ENCODE assay signal across 20 mouse cellular contexts in genomic region chr19:8716767-8717475, GRCm38 (mm10). TPM values are rescaled to one million over a fixed set of nuclear protein-coding genes. Genes with fewer than 3 reads are reported as not detected.
DNase-seq lines count a peak whose midpoint lies in the region; ATAC-seq and TF ChIP-seq lines count a peak whose summit lies in the region.
"Had no signal": no experiment of that assay in that cellular context is flagged by ENCODE, and none has a peak within 500 bp of the region (broad histone marks: within the 10 kb centered on the region; RNA-seq: fewer than 3 reads in every experiment).

No protein-coding gene starts in this region.

- H3K27ac ChIP-seq in intestine, postnatal 0 days (ENCODE audit: low read depth, low read length), result peak overlapping the region; percentile 58; the same call in 1 of the 2 replicates
- no peak overlapping the region for H3K27ac ChIP-seq in intestine, embryonic 16.5 days (ENCODE audit: low read length)
- peak overlapping the region; percentile 90 for H3K27ac ChIP-seq in ES-Bruce4 (ENCODE audit: insufficient read depth, low read length)
- peak overlapping the region; percentile 96 for H3K27ac ChIP-seq in liver, embryonic 12.5 days
- no peak overlapping the region for H3K27ac ChIP-seq in stomach, postnatal 0 days (replicated peaks)
- H3K27ac ChIP-seq: embryonic facial prominence, embryonic 10.5 days; forebrain, embryonic 13.5 days; limb, embryonic 15.5 days; midbrain, embryonic 10.5 days; neural tube, embryonic 12.5 days had no signal

- H3K27me3 ChIP-seq in intestine, postnatal 0 days (replicated peaks; ENCODE audit: control insufficient read depth, insufficient read depth, low read length), result no peaks in the 10 kb centered on the region
- H3K27me3 ChIP-seq in intestine, embryonic 16.5 days (replicated peaks; ENCODE audit: control insufficient read depth, insufficient read depth, low read length), result no peaks in the 10 kb centered on the region
- H3K27me3 ChIP-seq in ES-Bruce4 (ENCODE audit: control insufficient read depth, insufficient read depth, low read length, poor library complexity, severe bottlenecking), result no peaks in the 10 kb centered on the region
- no peaks in the 10 kb centered on the region for H3K27me3 ChIP-seq in liver, embryonic 12.5 days (replicated peaks)
- H3K27me3 ChIP-seq in stomach, postnatal 0 days (ENCODE audit: control insufficient read depth, insufficient read depth, low read length), result no peaks in the 10 kb centered on the region
- H3K27me3 ChIP-seq: forebrain, embryonic 13.5 days; limb, embryonic 15.5 days; neural tube, embryonic 12.5 days had no signal

- no peaks in the 10 kb centered on the region for H3K9me3 ChIP-seq in intestine, postnatal 0 days (ENCODE audit: control insufficient read depth)
- H3K9me3 ChIP-seq in intestine, embryonic 16.5 days (ENCODE audit: control insufficient read depth, low read length), result no peaks in the 10 kb centered on the region
- no peaks in the 10 kb centered on the region for H3K9me3 ChIP-seq in ES-Bruce4 (replicated peaks; ENCODE audit: control insufficient read depth, insufficient read depth, low read length, poor library complexity, severe bottlenecking)
- no peaks in the 10 kb centered on the region for H3K9me3 ChIP-seq in liver, embryonic 12.5 days (replicated peaks)
- no peaks in the 10 kb centered on the region for H3K9me3 ChIP-seq in stomach, postnatal 0 days (ENCODE audit: control insufficient read depth, low read length)
- H3K9me3 ChIP-seq: embryonic facial prominence, embryonic 10.5 days; forebrain, embryonic 13.5 days; G1E; limb, embryonic 15.5 days; midbrain, embryonic 10.5 days; neural tube, embryonic 12.5 days had no signal

- no peak for TF ChIP-seq POLR2A in ES-Bruce4 (IDR thresholded peaks at IDR 0.05; ENCODE audit: insufficient read depth, low read length)

- no peaks in the 10 kb centered on the region for H3K4me1 ChIP-seq in intestine, postnatal 0 days (replicated peaks; ENCODE audit: control insufficient read depth, insufficient read depth, low read length)
- H3K4me1 ChIP-seq in intestine, embryonic 16.5 days (ENCODE audit: control insufficient read depth, insufficient read depth, low read length), result peaks cover 13% of the 10 kb centered on the region
- H3K4me1 ChIP-seq in ES-Bruce4 (ENCODE audit: control insufficient read depth, insufficient read depth, low read length), result no peaks in the 10 kb centered on the region
- peaks cover 73% of the 10 kb centered on the region for H3K4me1 ChIP-seq in liver, embryonic 12.5 days
- no peaks in the 10 kb centered on the region for H3K4me1 ChIP-seq in stomach, postnatal 0 days (replicated peaks; ENCODE audit: control insufficient read depth, insufficient read depth)

- no peak overlapping the region for H3K9ac ChIP-seq in intestine, postnatal 0 days (ENCODE audit: low read depth, low read length)
- no peak overlapping the region for H3K9ac ChIP-seq in intestine, embryonic 16.5 days (ENCODE audit: low read depth, low read length)
- no peak overlapping the region for H3K9ac ChIP-seq in ES-Bruce4 (ENCODE audit: low read depth, poor library complexity, severe bottlenecking)
- H3K9ac ChIP-seq in liver, embryonic 12.5 days, result no peak overlapping the region
- H3K9ac ChIP-seq in stomach, postnatal 0 days (ENCODE audit: low read length), result no peak overlapping the region
- H3K9ac ChIP-seq: limb, embryonic 15.5 days; neural tube, embryonic 12.5 days had no signal

- no peak for TF ChIP-seq EP300 in ES-Bruce4 (IDR thresholded peaks at IDR 0.05; ENCODE audit: insufficient read depth, low read depth, low read length)
- no peak for TF ChIP-seq EP300 in stomach, postnatal 0 days (optimal IDR thresholded peaks at IDR 0.05)

- H3K4me3 ChIP-seq in intestine, postnatal 0 days (ENCODE audit: low read depth, low read length), result no peak overlapping the region
- H3K4me3 ChIP-seq in intestine, embryonic 16.5 days (ENCODE audit: low read length), result no peak overlapping the region
- H3K4me3 ChIP-seq in ES-Bruce4 (ENCODE audit: low read depth, low read length), result no peak overlapping the region
- no peak overlapping the region for H3K4me3 ChIP-seq in liver, embryonic 12.5 days
- no peak overlapping the region for H3K4me3 ChIP-seq in stomach, postnatal 0 days (ENCODE audit: low read depth, low read length)
- H3K4me3 ChIP-seq: embryonic facial prominence, embryonic 10.5 days; forebrain, embryonic 13.5 days; limb, embryonic 15.5 days; midbrain, embryonic 10.5 days; neural tube, embryonic 12.5 days had no signal

- peak; percentile 8 for DNase-seq in stomach, postnatal 0 days (ENCODE audit: low spot score)
- DNase-seq in lung, adult 18-20 months, result no peak
- DNase-seq in heart, adult 11 months, result no peak
- DNase-seq: adrenal gland, postnatal 36 days; B cell, adult 2 months; cerebellum, adult 2 months; gastrocnemius, postnatal 25 days; kidney, adult 2 months; kidney, postnatal 25 days; thymus, postnatal 36 days had no signal

- no peaks in the 10 kb centered on the region for H3K36me3 ChIP-seq in intestine, postnatal 0 days (ENCODE audit: control insufficient read depth, insufficient read depth)
- H3K36me3 ChIP-seq in intestine, embryonic 16.5 days (ENCODE audit: control insufficient read depth, insufficient read depth, low read length), result 0 out of 2 replicates have a peak, but pooled peaks cover 1% of the 10 kb centered on the region
- peaks cover 5% of the 10 kb centered on the region for H3K36me3 ChIP-seq in ES-Bruce4 (ENCODE audit: control insufficient read depth, insufficient read depth, low read length, poor library complexity, severe bottlenecking)
- H3K36me3 ChIP-seq in liver, embryonic 12.5 days, result peaks cover 8% of the 10 kb centered on the region
- H3K36me3 ChIP-seq in stomach, postnatal 0 days (ENCODE audit: control insufficient read depth, insufficient read depth, low read length), result no peaks in the 10 kb centered on the region
- H3K36me3 ChIP-seq: limb, embryonic 15.5 days had no signal

- ATAC-seq in intestine, postnatal 0 days, result peak; percentile 23; the same call in 1 of the 2 replicates
- no peak for ATAC-seq in intestine, embryonic 16.5 days
- no peak for ATAC-seq in liver, embryonic 12.5 days
- no peak for ATAC-seq in stomach, postnatal 0 days (ENCODE audit: low FRiP score, low TSS enrichment)
- ATAC-seq: forebrain, embryonic 13.5 days had no signal

- TF ChIP-seq CTCF in intestine, postnatal 0 days (IDR thresholded peaks at IDR 0.05; ENCODE audit: low read depth), result no peak
- TF ChIP-seq CTCF in ES-Bruce4 (IDR thresholded peaks at IDR 0.05; ENCODE audit: low read depth, low read length), result no peak
- TF ChIP-seq CTCF in stomach, postnatal 0 days (IDR thresholded peaks at IDR 0.05; ENCODE audit: low read depth), result no peak

- H3K4me2 ChIP-seq in intestine, postnatal 0 days (replicated peaks; ENCODE audit: low read depth), result no peak overlapping the region
- no peak overlapping the region for H3K4me2 ChIP-seq in intestine, embryonic 16.5 days (ENCODE audit: low read depth, low read length)
- H3K4me2 ChIP-seq in liver, embryonic 12.5 days, result no peak overlapping the region
- H3K4me2 ChIP-seq in stomach, postnatal 0 days (replicated peaks; ENCODE audit: low read depth), result no peak overlapping the region
- H3K4me2 ChIP-seq: forebrain, embryonic 13.5 days; limb, embryonic 15.5 days; neural tube, embryonic 12.5 days had no signal

- WGBS in intestine, postnatal 0 days, result 60% methylated on average over 8 of the region's 10 CpGs
- 76% methylated on average over 8 of the region's 10 CpGs for whole genome bisulfite sequencing in intestine, embryonic 16.5 days
- 59% methylated on average over 10 of the region's 10 CpGs for WGBS in liver, embryonic 12.5 days (ENCODE audit: insufficient replicate concordance)
- WGBS in stomach, postnatal 0 days, result 79% methylated on average over 8 of the region's 10 CpGs

RNA-seq across cellular contexts. Expression of gene Slc3a2, which starts 6.2 kb away (rescaled TPM):
- polyA plus RNA-seq in intestine, postnatal 0 days (2015; fragmentation: Nextera tagmentation; extraction: Ambion mirVana), result 237 and 283 TPM in 2 replicates
- 211 and 225 TPM in 2 replicates for polyA plus RNA-seq in intestine, embryonic 16.5 days (2015; fragmentation: Nextera tagmentation; extraction: Ambion mirVana)
- polyA plus RNA-seq in ES-Bruce4 (2011; ENCODE audit: insufficient read depth, insufficient read length, low read depth, missing spikeins), result 170 TPM in 2 replicates
- 133 and 141 TPM in 2 replicates for polyA plus RNA-seq in liver, embryonic 12.5 days (2016; fragmentation: Nextera tagmentation; extraction: Ambion mirVana)
- 82.5 and 87.0 TPM in 2 replicates for polyA plus RNA-seq in stomach, postnatal 0 days (2015; fragmentation: Nextera tagmentation; extraction: Ambion mirVana)

RNA-seq across cellular contexts. Expression of gene Wdr74, which starts 18.7 kb away (rescaled TPM):
- polyA plus RNA-seq in intestine, postnatal 0 days (2015; fragmentation: Nextera tagmentation; extraction: Ambion mirVana), result 32.8 and 33.4 TPM in 2 replicates
- polyA plus RNA-seq in intestine, embryonic 16.5 days (2015; fragmentation: Nextera tagmentation; extraction: Ambion mirVana), result 78.1 and 88.7 TPM in 2 replicates
- 81.1 and 97.0 TPM in 2 replicates for polyA plus RNA-seq in ES-Bruce4 (2011; ENCODE audit: insufficient read depth, insufficient read length, low read depth, missing spikeins)
- polyA plus RNA-seq in liver, embryonic 12.5 days (2016; fragmentation: Nextera tagmentation; extraction: Ambion mirVana), result 87.1 and 95.9 TPM in 2 replicates
- polyA plus RNA-seq in stomach, postnatal 0 days (2015; fragmentation: Nextera tagmentation; extraction: Ambion mirVana), result 55.6 and 55.7 TPM in 2 replicates

RNA-seq across cellular contexts. Expression of gene 1700092M07Rik, which starts 23.6 kb away (rescaled TPM):
- polyA plus RNA-seq in intestine, postnatal 0 days (2015; fragmentation: Nextera tagmentation; extraction: Ambion mirVana), result 0.50 and 0.56 TPM in 2 replicates
- 0.91 and 1.6 TPM in 2 replicates for polyA plus RNA-seq in intestine, embryonic 16.5 days (2015; fragmentation: Nextera tagmentation; extraction: Ambion mirVana)
- polyA plus RNA-seq in ES-Bruce4 (2011; ENCODE audit: insufficient read depth, insufficient read length, low read depth, missing spikeins), result 2.2 TPM in 1 of 2 replicates, not detected in the other
- 2.1 and 2.3 TPM in 2 replicates for polyA plus RNA-seq in liver, embryonic 12.5 days (2016; fragmentation: Nextera tagmentation; extraction: Ambion mirVana)
- polyA plus RNA-seq in stomach, postnatal 0 days (2015; fragmentation: Nextera tagmentation; extraction: Ambion mirVana), result 0.59 and 0.62 TPM in 2 replicates

RNA-seq across cellular contexts. Expression of gene Stx5a, which starts 24.3 kb away (rescaled TPM):
- polyA plus RNA-seq in intestine, postnatal 0 days (2015; fragmentation: Nextera tagmentation; extraction: Ambion mirVana), result 83.4 and 89.2 TPM in 2 replicates
- polyA plus RNA-seq in intestine, embryonic 16.5 days (2015; fragmentation: Nextera tagmentation; extraction: Ambion mirVana), result 120 and 124 TPM in 2 replicates
- 45.6 and 47.1 TPM in 2 replicates for polyA plus RNA-seq in ES-Bruce4 (2011; ENCODE audit: insufficient read depth, insufficient read length, low read depth, missing spikeins)
- 56.2 and 58.4 TPM in 2 replicates for polyA plus RNA-seq in liver, embryonic 12.5 days (2016; fragmentation: Nextera tagmentation; extraction: Ambion mirVana)
- 81.9 and 82.2 TPM in 2 replicates for polyA plus RNA-seq in stomach, postnatal 0 days (2015; fragmentation: Nextera tagmentation; extraction: Ambion mirVana)

RNA-seq across cellular contexts. Expression of gene Nxf1, which starts 40.0 kb away (rescaled TPM):
- 54.5 and 57.2 TPM in 2 replicates for polyA plus RNA-seq in intestine, postnatal 0 days (2015; fragmentation: Nextera tagmentation; extraction: Ambion mirVana)
- polyA plus RNA-seq in intestine, embryonic 16.5 days (2015; fragmentation: Nextera tagmentation; extraction: Ambion mirVana), result 133 and 137 TPM in 2 replicates
- polyA plus RNA-seq in ES-Bruce4 (2011; ENCODE audit: insufficient read depth, insufficient read length, low read depth, missing spikeins), result 122 and 200 TPM in 2 replicates
- polyA plus RNA-seq in liver, embryonic 12.5 days (2016; fragmentation: Nextera tagmentation; extraction: Ambion mirVana), result 116 and 130 TPM in 2 replicates
- polyA plus RNA-seq in stomach, postnatal 0 days (2015; fragmentation: Nextera tagmentation; extraction: Ambion mirVana), result 57.5 and 61.6 TPM in 2 replicates

Comparison
In these comparisons a context has a peak if more than half of its experiments do, and no peak if none do; other contexts are left out.
1. H3K27ac ChIP-seq: peak in intestine, postnatal 0 days (single experiment), ES-Bruce4 (single experiment) and liver, embryonic 12.5 days (single experiment); none in intestine, embryonic 16.5 days (single experiment) and stomach, postnatal 0 days (single experiment).